Mouse (Mus musculus): ENCODE measurements around the gene Upb1.

DNA sequence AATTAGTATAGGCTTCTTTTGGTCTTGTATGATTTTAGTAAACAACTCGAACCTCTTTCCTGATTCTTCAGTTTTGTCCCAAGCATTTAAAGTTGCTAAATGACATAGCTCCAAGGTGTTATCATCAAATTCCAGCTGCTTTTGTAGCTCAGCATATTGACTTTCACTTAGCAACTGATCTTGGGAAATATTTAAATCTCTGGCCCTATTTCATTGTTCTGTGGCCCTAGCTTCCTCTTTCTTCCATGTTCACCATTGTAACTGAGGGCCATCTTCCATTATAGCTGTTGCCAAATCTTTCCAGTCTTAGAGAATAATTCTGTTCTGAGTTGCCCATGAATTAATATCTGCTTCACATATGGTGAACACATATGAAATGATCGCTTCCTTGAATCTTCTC lies 89.8 kb downstream of the Upb1 start:
- TF ChIP-seq CTCF (IDR thresholded peaks at IDR 0.05; ENCODE audit: low read depth, low read length) (no peak), GATA1 (IDR thresholded peaks at IDR 0.05; ENCODE audit: borderline replicate concordance, low read length) (no peak), TAL1 (conservative IDR thresholded peaks at IDR 0.05; ENCODE audit: low read depth, low read length) (no peak)

All from G1E (cell line).